Comparison of ENCODE assay signal across 19 mouse cellular contexts in the genomic region with DNA sequence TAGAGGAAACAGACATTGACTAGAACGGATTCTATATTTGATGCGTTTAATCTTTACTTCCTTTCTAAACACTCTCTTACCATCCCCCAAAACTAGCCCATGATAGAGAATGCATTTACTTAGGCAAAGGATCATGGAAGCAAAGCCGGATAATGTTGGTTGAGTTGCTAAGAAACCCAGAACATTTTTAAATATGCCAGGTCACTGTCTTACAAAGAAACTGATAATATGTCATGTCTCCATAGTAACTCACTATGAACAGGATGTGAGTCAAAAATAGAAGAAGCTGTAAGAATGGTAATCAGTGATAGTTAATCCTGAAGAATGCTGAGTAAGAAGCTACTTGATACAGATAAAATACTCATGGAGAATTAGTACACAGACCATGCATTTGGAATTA.
DNase-seq lines count a peak whose midpoint lies in the region; ATAC-seq and TF ChIP-seq lines count a peak whose summit lies in the region.
"Had no signal": no experiment of that assay in that cellular context is flagged by ENCODE, and none has a peak within 500 bp of the region (broad histone marks: within the 10 kb centered on the region; RNA-seq: fewer than 3 reads in every experiment).

No protein-coding gene starts in this region.

- no peaks in the 10 kb centered on the region for H3K4me1 ChIP-seq in hindbrain, postnatal 0 days (ENCODE audit: insufficient read depth, low read length)
- H3K4me1 ChIP-seq in hindbrain, embryonic 11.5 days (replicated peaks; ENCODE audit: control insufficient read depth, insufficient read depth, low read length): no peaks in the 10 kb centered on the region
- H3K4me1 ChIP-seq: embryonic facial prominence, embryonic 12.5 days; heart, embryonic 12.5 days; hindbrain, embryonic 12.5 days had no signal

- TF ChIP-seq POLR2A in brain, embryonic 14.5 days (IDR thresholded peaks at IDR 0.05; ENCODE audit: borderline replicate concordance, extremely low read depth, insufficient read depth, insufficient read length, poor library complexity, severe bottlenecking): no peak

- 0 out of 2 replicates have a peak, but pooled peaks have one; percentile 12 for ATAC-seq in hindbrain, postnatal 0 days
- ATAC-seq in hindbrain, embryonic 11.5 days (ENCODE audit: low FRiP score): no peak
- ATAC-seq: forebrain, embryonic 16.5 days; hindbrain, embryonic 16.5 days had no signal

- no peak overlapping the region for H3K4me2 ChIP-seq in hindbrain, postnatal 0 days (ENCODE audit: low read depth, low read length)
- H3K4me2 ChIP-seq in hindbrain, embryonic 11.5 days (replicated peaks; ENCODE audit: low read depth, low read length): no peak overlapping the region
- H3K4me2 ChIP-seq: embryonic facial prominence, embryonic 12.5 days; heart, embryonic 12.5 days; hindbrain, embryonic 12.5 days had no signal

- no peak for DNase-seq in hindbrain, postnatal 0 days (ENCODE audit: low spot score)
- DNase-seq in hindbrain, embryonic 11.5 days (ENCODE audit: low spot score): no peak
- peak; percentile 7 for DNase-seq in left cerebral cortex, adult 11 months (ENCODE audit: low spot score)
- no peak for DNase-seq in left cerebral cortex, adult 18-20 months (ENCODE audit: low spot score in 2 of 2)
- DNase-seq in brain, adult 2 months (ENCODE audit: low read depth, low spot score): peak; percentile 66
- peak; percentile 5 for DNase-seq in brain, embryonic 14.5 days (ENCODE audit: low read depth)
- DNase-seq in neural tube, embryonic 10.5 days (ENCODE audit: extremely low spot score, low spot score): no peak
- DNase-seq: adrenal gland, adult 2 months; adrenal gland, postnatal 25 days; cerebellum, adult 11-12 months; cerebellum, adult 9-10 months; cerebellum, postnatal 25 days; gastrocnemius, postnatal 14 days; heart, postnatal 36 days had no signal

- H3K36me3 ChIP-seq in hindbrain, postnatal 0 days (ENCODE audit: insufficient read depth, low read length): no peaks in the 10 kb centered on the region
- H3K36me3 ChIP-seq in hindbrain, embryonic 11.5 days (ENCODE audit: control insufficient read depth, insufficient read depth, low read length): no peaks in the 10 kb centered on the region
- H3K36me3 ChIP-seq: embryonic facial prominence, embryonic 12.5 days; heart, embryonic 12.5 days; hindbrain, embryonic 12.5 days had no signal

- H3K27ac ChIP-seq in hindbrain, postnatal 0 days: no peak overlapping the region
- no peak overlapping the region for H3K27ac ChIP-seq in hindbrain, embryonic 11.5 days (ENCODE audit: low read depth, low read length)
- H3K27ac ChIP-seq: embryonic facial prominence, embryonic 12.5 days; hindbrain, embryonic 12.5 days had no signal

- no peak for TF ChIP-seq CTCF in hindbrain, postnatal 0 days (IDR thresholded peaks at IDR 0.05; ENCODE audit: low read depth)
- no peak for TF ChIP-seq CTCF in brain, embryonic 14.5 days (IDR thresholded peaks at IDR 0.05; ENCODE audit: borderline replicate concordance, extremely low read depth, insufficient read depth, insufficient read length)

- H3K9me3 ChIP-seq in hindbrain, postnatal 0 days (ENCODE audit: low read length): no peaks in the 10 kb centered on the region
- no peaks in the 10 kb centered on the region for H3K9me3 ChIP-seq in hindbrain, embryonic 11.5 days (ENCODE audit: control insufficient read depth, low read length)
- H3K9me3 ChIP-seq: embryonic facial prominence, embryonic 12.5 days; heart, embryonic 12.5 days; hindbrain, embryonic 12.5 days had no signal

- no peak overlapping the region for H3K4me3 ChIP-seq in hindbrain, postnatal 0 days (ENCODE audit: low read length)
- no peak overlapping the region for H3K4me3 ChIP-seq in hindbrain, embryonic 11.5 days (ENCODE audit: low read depth, low read length)
- H3K4me3 ChIP-seq: embryonic facial prominence, embryonic 12.5 days; heart, embryonic 12.5 days; hindbrain, embryonic 12.5 days had no signal

- 82% methylated on average over 3 of the region's 3 CpGs for WGBS in hindbrain, postnatal 0 days
- 88% methylated on average over 3 of the region's 3 CpGs for WGBS in hindbrain, embryonic 11.5 days

- no peak overlapping the region for H3K9ac ChIP-seq in hindbrain, postnatal 0 days (replicated peaks; ENCODE audit: low read length)
- H3K9ac ChIP-seq in hindbrain, embryonic 11.5 days (ENCODE audit: low read depth, low read length): no peak overlapping the region
- H3K9ac ChIP-seq: embryonic facial prominence, embryonic 12.5 days; heart, embryonic 12.5 days; hindbrain, embryonic 12.5 days had no signal

- no peaks in the 10 kb centered on the region for H3K27me3 ChIP-seq in hindbrain, postnatal 0 days (ENCODE audit: insufficient read depth, low read length)
- H3K27me3 ChIP-seq in hindbrain, embryonic 11.5 days (ENCODE audit: control insufficient read depth, insufficient read depth, low read length): no peaks in the 10 kb centered on the region
- H3K27me3 ChIP-seq: embryonic facial prominence, embryonic 12.5 days; heart, embryonic 12.5 days; hindbrain, embryonic 12.5 days had no signal

Comparison
In these comparisons a context has a peak if more than half of its experiments do, and no peak if none do; other contexts are left out.
1. DNase-seq: peak in left cerebral cortex, adult 11 months (single experiment), brain, adult 2 months (single experiment) and brain, embryonic 14.5 days (single experiment); none in hindbrain, postnatal 0 days (single experiment), hindbrain, embryonic 11.5 days (single experiment), left cerebral cortex, adult 18-20 months (0 of 2) and neural tube, embryonic 10.5 days (single experiment).